Mouse (Mus musculus) heart, adult 2 months (tissue): ENCODE data around the gene Cbln3.

Experiments
- CTCF ChIP-seq: fragments of 200-600 bp; IDR thresholded peaks from 2 replicates; pipeline ENCODE4 v1.8.1; 2022; ENCODE audit warnings: antibody characterized with exemption, mild to moderate bottlenecking, moderate library complexity
- EP300 ChIP-seq: fragments of 200-500 bp; IDR thresholded peaks from 2 replicates; pipeline ENCODE4 v1.6.1; 2011; ENCODE audit warnings: low read depth, low read length, control low read depth; ENCODE audit not compliant: insufficient read depth
- POLR2A ChIP-seq: fragments of 200-500 bp; IDR thresholded peaks from 2 replicates; pipeline ENCODE4 v1.6.1; 2011; ENCODE audit warnings: mild to moderate bottlenecking, low read depth, low read length, control low read depth; ENCODE audit not compliant: insufficient read depth

- TF ChIP-seq CTCF (no peak), POLR2A (no peak), EP300 (no peak)
Measured at GRCm38 (mm10) chr14:55838312-55838711, 45.9 kb downstream of the Cbln3 start.
